In genomic region chr10:99561166-99561818, GRCm38 (mm10) we compare ENCODE assay signal across 13 mouse cellular contexts.
DNase-seq lines count a peak whose midpoint lies in the region; ATAC-seq lines count a peak whose summit lies in the region.
"Had no signal": no experiment of that assay in that cellular context is flagged by ENCODE, and none has a peak within 500 bp of the region (broad histone marks: within the 10 kb centered on the region; RNA-seq: fewer than 3 reads in every experiment).

No protein-coding gene starts in this region.

- 39% methylated on average over 11 of the region's 11 CpGs for WGBS in heart, embryonic 13.5 days
- WGBS in midbrain, embryonic 11.5 days, result 88% methylated on average over 11 of the region's 11 CpGs

- H3K4me2 ChIP-seq in heart, embryonic 13.5 days, result peak overlapping the region; percentile 46
- no peak overlapping the region for H3K4me2 ChIP-seq in midbrain, embryonic 11.5 days
- H3K4me2 ChIP-seq: hindbrain, embryonic 15.5 days; midbrain, embryonic 12.5 days had no signal

- H3K4me3 ChIP-seq in heart, embryonic 13.5 days, result 0 out of 2 replicates have a peak overlapping the region, but pooled peaks have one; percentile 6
- H3K4me3 ChIP-seq in midbrain, embryonic 11.5 days (ENCODE audit: low read depth, low read length), result no peak overlapping the region
- H3K4me3 ChIP-seq: hindbrain, embryonic 15.5 days; midbrain, embryonic 12.5 days had no signal

- no peaks in the 10 kb centered on the region for H3K9me3 ChIP-seq in heart, embryonic 13.5 days
- no peaks in the 10 kb centered on the region for H3K9me3 ChIP-seq in midbrain, embryonic 11.5 days (ENCODE audit: control insufficient read depth, low read length)
- H3K9me3 ChIP-seq: hindbrain, embryonic 15.5 days; midbrain, embryonic 12.5 days had no signal

- H3K27me3 ChIP-seq in heart, embryonic 13.5 days (replicated peaks), result no peaks in the 10 kb centered on the region
- no peaks in the 10 kb centered on the region for H3K27me3 ChIP-seq in midbrain, embryonic 11.5 days (ENCODE audit: control insufficient read depth, insufficient read depth, low read length)
- H3K27me3 ChIP-seq: hindbrain, embryonic 15.5 days; midbrain, embryonic 12.5 days had no signal

- no peaks in the 10 kb centered on the region for H3K36me3 ChIP-seq in heart, embryonic 13.5 days
- H3K36me3 ChIP-seq in midbrain, embryonic 11.5 days (ENCODE audit: control insufficient read depth, insufficient read depth, low read length), result no peaks in the 10 kb centered on the region
- H3K36me3 ChIP-seq: hindbrain, embryonic 15.5 days; midbrain, embryonic 12.5 days had no signal

- peak; percentile 92 for ATAC-seq in frontal cortex, adult (ENCODE audit: low TSS enrichment)
- ATAC-seq in heart, embryonic 13.5 days (ENCODE audit: extremely low read depth, insufficient number of reproducible peaks, low FRiP score, low TSS enrichment), result peak; percentile 42; the same call in 1 of the 2 replicates
- ATAC-seq in midbrain, embryonic 11.5 days (ENCODE audit: low FRiP score), result no peak
- ATAC-seq: forebrain, embryonic 14.5 days had no signal

- H3K9ac ChIP-seq in heart, embryonic 13.5 days, result no peak overlapping the region
- H3K9ac ChIP-seq in midbrain, embryonic 11.5 days (ENCODE audit: low read length), result no peak overlapping the region
- H3K9ac ChIP-seq: hindbrain, embryonic 15.5 days; midbrain, embryonic 12.5 days had no signal

- no peak for DNase-seq in frontal cortex, postnatal 10 days (ENCODE audit: low spot score in 2 of 2)
- peak; percentile 48 for DNase-seq in testis, postnatal 10 days (ENCODE audit: low spot score)
- DNase-seq in testis, postnatal 14 days (ENCODE audit: low spot score), result no peak
- peak; percentile 46 to 64 for DNase-seq in right cerebral cortex, postnatal 36 days (ENCODE audit: low spot score in 2 of 2)
- DNase-seq in layer of hippocampus, adult 18-20 months (ENCODE audit: low spot score in 2 of 2), result no peak
- no peak for DNase-seq in midbrain, embryonic 11.5 days (ENCODE audit: low spot score, missing footprints)
- DNase-seq: cerebellum, adult 8-10 months; kidney, postnatal 10 days had no signal

- peaks cover 17% of the 10 kb centered on the region for H3K4me1 ChIP-seq in heart, embryonic 13.5 days
- H3K4me1 ChIP-seq in midbrain, embryonic 11.5 days (ENCODE audit: control insufficient read depth, insufficient read depth, low read length), result no peaks in the 10 kb centered on the region
- H3K4me1 ChIP-seq: hindbrain, embryonic 15.5 days; midbrain, embryonic 12.5 days had no signal

- peak overlapping the region; percentile 30 for H3K27ac ChIP-seq in heart, embryonic 13.5 days (replicated peaks)
- H3K27ac ChIP-seq in midbrain, embryonic 11.5 days (ENCODE audit: low read depth, low read length), result no peak overlapping the region
- H3K27ac ChIP-seq: hindbrain, embryonic 15.5 days; midbrain, embryonic 12.5 days had no signal

Comparison
In these comparisons a context has a peak if more than half of its experiments do, and no peak if none do; other contexts are left out.
1. DNase-seq: peak in testis, postnatal 10 days (single experiment) and right cerebral cortex, postnatal 36 days (2 of 2); none in frontal cortex, postnatal 10 days (0 of 2), testis, postnatal 14 days (single experiment), layer of hippocampus, adult 18-20 months (0 of 2) and midbrain, embryonic 11.5 days (single experiment).